Mouse (Mus musculus): Measurements from ENCODE around the gene Triobp. TPM values are rescaled to one million over a fixed set of nuclear protein-coding genes. Genes with fewer than 3 reads are reported as not detected.

Gene Triobp
- polyA plus RNA-seq, 1 experiment from 2014 or later: 49.0 TPM

DNA sequence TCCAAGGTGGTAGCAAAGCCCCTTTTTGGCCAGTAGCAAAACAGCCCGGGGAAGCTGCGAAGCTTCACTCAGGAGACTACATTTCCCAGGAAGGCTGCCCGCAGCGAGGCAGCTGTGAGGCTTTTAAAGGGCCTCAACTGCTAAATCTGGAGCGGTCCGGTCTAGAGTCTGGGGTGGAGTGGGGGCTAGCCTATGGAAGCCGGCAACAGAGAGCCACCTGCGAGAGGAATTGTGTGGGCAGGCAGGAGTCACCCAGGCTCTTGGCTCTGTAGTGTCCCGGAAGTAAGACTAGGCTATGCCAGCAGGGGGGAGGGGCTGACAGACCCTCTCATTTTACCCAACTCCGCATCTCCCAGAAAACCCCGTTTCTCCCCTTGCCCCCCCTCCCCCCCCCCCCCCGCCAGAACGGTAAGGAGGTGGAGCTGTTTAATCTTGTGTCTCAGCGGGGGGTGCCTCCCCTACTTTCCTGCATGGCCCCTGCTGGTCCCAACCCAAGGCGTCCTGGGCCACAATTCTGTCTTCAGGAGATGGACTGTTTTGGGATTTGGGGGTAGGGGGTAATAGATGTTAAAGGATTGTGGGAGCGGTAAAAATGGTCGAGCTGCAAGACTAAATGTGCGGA lies 78.3 kb downstream of the Triobp start:
- Histone ChIP-seq H3K9me3 (ENCODE audit: control insufficient read depth, low read length) (no peaks in the 10 kb centered on the region), H3K4me3 (ENCODE audit: low read depth, low read length) (peak overlapping the region; percentile 11; the same call in 1 of the 2 replicates), H3K27ac (ENCODE audit: low read depth) (no peak overlapping the region), H3K4me2 (ENCODE audit: low read length) (peak overlapping the region; percentile 92), H3K27me3 (replicated peaks; ENCODE audit: control insufficient read depth, insufficient read depth, low read length) (no peaks in the 10 kb centered on the region), H3K4me1 (replicated peaks; ENCODE audit: control insufficient read depth, insufficient read depth, low read length) (peaks cover 33% of the 10 kb centered on the region), H3K36me3 (ENCODE audit: control insufficient read depth, insufficient read depth, low read length) (no peaks in the 10 kb centered on the region), H3K9ac (ENCODE audit: low read length) (peak overlapping the region; percentile 31; the same call in 1 of the 2 replicates)
- DNase-seq (ENCODE audit: low spot score): no peak
- no peak for ATAC-seq (replicated peaks; ENCODE audit: low FRiP score, low TSS enrichment, low read depth)
- 12% methylated on average over 18 of the region's 18 CpGs for WGBS

DNA sequence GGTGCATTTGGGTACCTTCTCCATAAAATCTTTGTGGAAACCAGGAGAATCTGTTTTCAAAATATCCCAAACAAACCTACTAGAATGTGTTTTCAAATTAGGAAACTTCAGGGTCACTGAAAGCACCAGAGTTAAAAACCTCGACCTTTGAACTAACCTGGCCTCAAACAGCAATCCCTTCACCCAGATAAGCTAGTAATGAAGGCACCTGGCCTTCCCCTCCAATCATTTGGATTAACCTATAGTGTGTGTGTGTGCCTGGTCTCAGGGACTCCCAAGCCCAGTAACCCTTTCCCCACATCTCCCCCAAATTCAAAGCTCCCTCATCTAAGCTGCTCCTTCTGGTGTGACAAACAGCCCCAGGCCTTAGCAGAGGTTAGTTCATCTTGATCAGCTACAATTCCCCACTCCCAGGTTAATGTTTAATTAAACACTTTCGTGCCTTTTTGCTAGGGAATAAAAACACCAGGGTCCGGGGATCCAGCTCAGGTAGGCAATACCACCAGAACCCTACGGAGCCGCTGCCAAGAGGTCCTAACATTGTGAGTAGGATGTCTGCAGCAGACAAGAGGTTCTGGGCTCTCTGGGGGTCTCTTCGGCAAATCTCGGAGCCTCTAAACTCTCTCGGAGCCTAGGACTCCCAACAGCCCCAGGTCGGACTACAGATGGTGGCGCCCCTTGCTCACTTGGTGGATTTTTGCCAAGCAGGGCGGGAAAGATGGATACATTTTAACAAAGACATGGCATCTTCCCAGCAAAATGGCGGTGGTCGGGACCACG lies 79.2 kb downstream of the Triobp start:
- H3K4me1 ChIP-seq (replicated peaks; ENCODE audit: control insufficient read depth, insufficient read depth, low read length): peaks cover 38% of the 10 kb centered on the region
- ATAC-seq (replicated peaks; ENCODE audit: low FRiP score, low TSS enrichment, low read depth): no peak

DNA sequence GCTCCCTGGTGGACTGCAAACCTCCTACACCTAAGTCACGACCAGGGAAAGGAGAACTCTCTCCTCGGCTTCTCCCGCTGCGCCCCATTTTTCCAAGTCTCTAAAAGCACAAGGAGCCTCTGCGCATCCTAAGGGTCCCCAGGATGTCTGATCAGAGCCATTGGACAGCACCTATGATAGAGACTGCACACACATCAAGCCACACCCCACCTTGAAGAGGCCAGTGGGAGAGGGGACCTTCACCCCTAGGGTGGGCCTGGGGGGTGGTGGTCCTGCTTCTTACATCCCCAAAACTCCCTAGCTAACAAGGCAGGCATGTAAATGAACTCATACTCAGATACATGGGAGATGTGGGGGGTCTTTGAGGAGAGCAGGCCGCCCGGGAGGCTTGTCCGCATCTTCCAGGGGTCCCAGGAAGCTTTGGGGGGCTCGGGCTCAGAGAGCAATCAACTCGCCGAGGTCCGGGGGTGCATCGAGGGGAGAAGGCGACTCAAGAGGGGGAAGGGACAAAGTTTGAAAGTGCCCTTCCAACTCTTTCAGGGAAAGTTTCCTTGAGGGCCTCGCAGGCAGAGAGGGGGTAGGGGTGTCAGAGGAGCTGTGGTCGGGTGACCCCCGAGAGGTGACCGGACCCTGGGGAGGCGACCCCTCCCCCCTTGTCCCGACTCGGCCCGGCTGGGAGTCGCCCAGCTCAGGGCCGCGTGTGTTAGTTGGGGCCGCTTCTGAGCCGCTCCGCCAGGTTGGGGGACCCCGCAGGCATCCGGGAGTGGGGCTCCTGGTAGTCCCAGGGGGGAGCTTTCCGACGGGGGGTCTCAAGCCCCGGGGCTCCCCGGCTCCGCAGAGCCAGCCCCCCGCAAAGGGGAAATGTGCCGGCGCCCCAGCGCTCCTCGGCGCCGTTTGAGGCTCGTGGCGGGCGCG lies 80.0 kb downstream of the Triobp start:
- 6% methylated on average over 44 of the region's 46 CpGs for WGBS
- H3K27me3 ChIP-seq (replicated peaks; ENCODE audit: control insufficient read depth, insufficient read depth, low read length): no peaks in the 10 kb centered on the region
- DNase-seq (ENCODE audit: low spot score) (peak; percentile 77), ATAC-seq (replicated peaks; ENCODE audit: low FRiP score, low TSS enrichment, low read depth) (peak; percentile 17; the same call in 1 of the 2 replicates)
- peak overlapping the region; percentile 78 for H3K4me3 ChIP-seq (ENCODE audit: low read depth, low read length)
- peak overlapping the region; percentile 99 for H3K9ac ChIP-seq (ENCODE audit: low read length)
- H3K27ac ChIP-seq (ENCODE audit: low read depth): peak overlapping the region; percentile 97
- no peaks in the 10 kb centered on the region for H3K36me3 ChIP-seq (ENCODE audit: control insufficient read depth, insufficient read depth, low read length)
- H3K9me3 ChIP-seq (ENCODE audit: control insufficient read depth, low read length): no peaks in the 10 kb centered on the region
- H3K4me2 ChIP-seq (ENCODE audit: low read length): peak overlapping the region; percentile 92
- H3K4me1 ChIP-seq (replicated peaks; ENCODE audit: control insufficient read depth, insufficient read depth, low read length): peaks cover 44% of the 10 kb centered on the region

More for the DNA sequence above, 79.2 kb downstream of the Triobp start:
- peak overlapping the region; percentile 78 for H3K4me3 ChIP-seq (ENCODE audit: low read depth, low read length)
- peak overlapping the region; percentile 92 for H3K4me2 ChIP-seq (ENCODE audit: low read length)
- 44% methylated on average over 14 of the region's 14 CpGs for WGBS
- H3K27ac ChIP-seq (ENCODE audit: low read depth): peak overlapping the region; percentile 97; the same call in 1 of the 2 replicates
- H3K36me3 ChIP-seq (ENCODE audit: control insufficient read depth, insufficient read depth, low read length): no peaks in the 10 kb centered on the region
- H3K27me3 ChIP-seq (replicated peaks; ENCODE audit: control insufficient read depth, insufficient read depth, low read length): no peaks in the 10 kb centered on the region
- H3K9ac ChIP-seq (ENCODE audit: low read length): peak overlapping the region; percentile 99
- no peaks in the 10 kb centered on the region for H3K9me3 ChIP-seq (ENCODE audit: control insufficient read depth, low read length)
- DNase-seq (ENCODE audit: low spot score): no peak

DNA sequence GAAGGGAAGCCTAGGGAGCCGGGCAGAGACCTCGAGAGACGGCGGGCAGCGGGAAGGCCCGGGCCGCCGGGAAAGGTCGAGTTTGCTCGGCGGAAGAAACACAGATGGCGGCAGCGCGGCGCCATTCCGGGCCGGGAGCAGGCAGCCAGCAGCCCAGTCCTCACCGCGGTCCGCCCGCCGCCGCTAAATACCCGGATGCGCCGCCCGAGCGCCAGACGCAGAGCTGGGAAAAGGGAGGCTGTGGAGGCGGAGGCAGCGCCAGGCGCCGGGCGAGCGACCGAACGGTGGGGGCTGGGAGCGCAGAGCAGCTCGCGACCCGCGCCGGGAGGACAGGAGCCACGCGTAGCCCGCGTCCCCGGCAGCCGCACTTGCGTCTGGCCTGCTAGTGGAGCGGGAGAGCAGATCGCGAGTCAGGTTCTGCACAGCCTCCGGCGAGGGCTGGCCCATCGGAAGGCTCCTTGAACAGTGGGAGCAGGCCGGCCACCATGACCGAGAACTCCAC lies 80.8 kb downstream of the Triobp start, which contains the start of gene H1f0:
Gene H1f0, plus strand, starts transcription at position 214 of the 502 bp plus-strand sequence.
- Histone ChIP-seq H3K4me3 (ENCODE audit: low read depth, low read length) (peak within 1 kb of the TSS; percentile 78), H3K27ac (ENCODE audit: low read depth) (peak within 1 kb of the TSS; percentile 97), H3K4me1 (replicated peaks; ENCODE audit: control insufficient read depth, insufficient read depth, low read length) (peaks cover 38% of the 10 kb centered on the region), H3K36me3 (ENCODE audit: control insufficient read depth, insufficient read depth, low read length) (no peaks in the 10 kb centered on the region), H3K9ac (ENCODE audit: low read length) (peak within 1 kb of the TSS; percentile 99), H3K4me2 (ENCODE audit: low read length) (peak within 1 kb of the TSS; percentile 92), H3K9me3 (ENCODE audit: control insufficient read depth, low read length) (no peaks in the 10 kb centered on the region), H3K27me3 (replicated peaks; ENCODE audit: control insufficient read depth, insufficient read depth, low read length) (no peaks in the 10 kb centered on the region)
- peak; percentile 74 for ATAC-seq (replicated peaks; ENCODE audit: low FRiP score, low TSS enrichment, low read depth)
- peak; percentile 99 for DNase-seq (ENCODE audit: low spot score)
- WGBS: under 1% methylated on average over 57 of the region's 58 CpGs

DNA sequence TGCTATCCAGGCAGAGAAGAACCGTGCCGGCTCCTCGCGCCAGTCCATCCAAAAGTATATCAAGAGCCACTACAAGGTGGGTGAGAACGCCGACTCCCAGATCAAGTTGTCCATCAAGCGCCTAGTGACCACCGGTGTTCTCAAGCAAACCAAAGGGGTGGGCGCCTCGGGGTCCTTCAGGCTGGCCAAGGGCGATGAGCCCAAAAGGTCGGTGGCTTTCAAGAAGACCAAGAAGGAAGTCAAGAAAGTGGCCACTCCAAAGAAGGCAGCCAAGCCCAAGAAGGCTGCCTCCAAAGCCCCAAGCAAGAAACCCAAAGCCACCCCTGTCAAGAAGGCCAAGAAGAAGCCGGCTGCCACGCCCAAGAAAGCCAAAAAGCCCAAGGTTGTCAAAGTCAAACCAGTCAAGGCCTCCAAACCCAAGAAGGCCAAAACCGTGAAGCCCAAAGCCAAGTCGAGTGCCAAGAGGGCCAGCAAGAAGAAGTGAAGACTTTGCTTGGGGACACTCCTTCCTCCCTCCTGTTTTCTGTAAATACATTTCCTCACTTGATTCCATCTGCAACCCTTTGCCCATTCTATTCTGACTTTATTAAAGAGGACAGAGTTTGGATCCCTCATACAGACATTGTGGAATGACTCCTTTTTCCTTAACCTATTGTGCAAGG lies 81.4 kb downstream of the Triobp start:
- 27% methylated on average over 16 of the region's 16 CpGs for WGBS
- H3K27me3 ChIP-seq (replicated peaks; ENCODE audit: control insufficient read depth, insufficient read depth, low read length): no peaks in the 10 kb centered on the region

DNA sequence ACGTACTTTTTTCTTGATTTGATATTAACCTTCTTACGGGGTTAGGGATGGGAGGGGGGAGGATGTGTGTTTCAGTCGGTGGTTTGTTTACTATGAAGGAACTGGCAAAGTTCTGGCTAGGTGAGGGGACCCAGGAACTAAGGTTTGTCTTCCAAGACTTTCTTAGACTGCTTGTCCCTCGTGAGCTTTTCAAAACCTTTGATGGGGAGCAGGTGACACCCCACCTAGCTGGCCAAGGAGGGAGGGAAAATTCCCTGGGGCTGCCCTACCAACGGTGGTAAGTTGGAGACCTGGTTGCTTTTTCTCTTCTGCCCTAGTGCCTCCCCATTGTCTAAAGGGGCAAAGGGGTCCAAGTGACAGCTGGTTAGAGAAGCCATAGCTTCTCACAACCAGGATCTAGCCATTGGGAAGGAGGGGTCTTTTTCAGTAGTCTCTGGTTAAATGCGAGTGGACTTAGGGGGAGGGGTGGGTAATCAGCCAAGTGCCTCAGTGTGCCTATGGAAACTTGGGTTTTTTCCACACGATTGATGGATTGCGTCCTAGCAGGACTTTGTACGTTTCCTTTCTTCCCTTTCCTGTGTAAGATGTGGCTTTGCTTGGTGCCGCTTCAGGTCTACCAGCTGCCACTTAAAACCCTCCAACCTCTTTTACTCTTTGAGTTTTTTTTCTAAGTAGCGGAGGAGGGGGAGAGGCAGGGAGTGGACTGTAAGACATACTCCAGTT lies 82.2 kb downstream of the Triobp start:
- Histone ChIP-seq H3K4me2 (ENCODE audit: low read length) (peak overlapping the region; percentile 92), H3K27me3 (replicated peaks; ENCODE audit: control insufficient read depth, insufficient read depth, low read length) (no peaks in the 10 kb centered on the region), H3K27ac (ENCODE audit: low read depth) (peak overlapping the region; percentile 97), H3K4me3 (ENCODE audit: low read depth, low read length) (peak overlapping the region; percentile 78), H3K4me1 (replicated peaks; ENCODE audit: control insufficient read depth, insufficient read depth, low read length) (peaks cover 38% of the 10 kb centered on the region), H3K9me3 (ENCODE audit: control insufficient read depth, low read length) (no peaks in the 10 kb centered on the region), H3K9ac (ENCODE audit: low read length) (peak overlapping the region; percentile 99), H3K36me3 (ENCODE audit: control insufficient read depth, insufficient read depth, low read length) (no peaks in the 10 kb centered on the region; the same call in 1 of the 2 replicates)
- 6% methylated on average over 11 of the region's 11 CpGs for WGBS
- DNase-seq (ENCODE audit: low spot score): peak; percentile 69
- ATAC-seq (replicated peaks; ENCODE audit: low FRiP score, low TSS enrichment, low read depth): no peak

More for the DNA sequence above, 81.4 kb downstream of the Triobp start:
- Histone ChIP-seq H3K9me3 (ENCODE audit: control insufficient read depth, low read length) (no peaks in the 10 kb centered on the region), H3K36me3 (ENCODE audit: control insufficient read depth, insufficient read depth, low read length) (no peaks in the 10 kb centered on the region), H3K27ac (ENCODE audit: low read depth) (peak overlapping the region; percentile 97), H3K4me3 (ENCODE audit: low read depth, low read length) (peak overlapping the region; percentile 78), H3K4me2 (ENCODE audit: low read length) (peak overlapping the region; percentile 92), H3K4me1 (replicated peaks; ENCODE audit: control insufficient read depth, insufficient read depth, low read length) (peaks cover 38% of the 10 kb centered on the region), H3K9ac (ENCODE audit: low read length) (peak overlapping the region; percentile 99)
- no peak for ATAC-seq (replicated peaks; ENCODE audit: low FRiP score, low TSS enrichment, low read depth)
- DNase-seq (ENCODE audit: low spot score): no peak

DNA sequence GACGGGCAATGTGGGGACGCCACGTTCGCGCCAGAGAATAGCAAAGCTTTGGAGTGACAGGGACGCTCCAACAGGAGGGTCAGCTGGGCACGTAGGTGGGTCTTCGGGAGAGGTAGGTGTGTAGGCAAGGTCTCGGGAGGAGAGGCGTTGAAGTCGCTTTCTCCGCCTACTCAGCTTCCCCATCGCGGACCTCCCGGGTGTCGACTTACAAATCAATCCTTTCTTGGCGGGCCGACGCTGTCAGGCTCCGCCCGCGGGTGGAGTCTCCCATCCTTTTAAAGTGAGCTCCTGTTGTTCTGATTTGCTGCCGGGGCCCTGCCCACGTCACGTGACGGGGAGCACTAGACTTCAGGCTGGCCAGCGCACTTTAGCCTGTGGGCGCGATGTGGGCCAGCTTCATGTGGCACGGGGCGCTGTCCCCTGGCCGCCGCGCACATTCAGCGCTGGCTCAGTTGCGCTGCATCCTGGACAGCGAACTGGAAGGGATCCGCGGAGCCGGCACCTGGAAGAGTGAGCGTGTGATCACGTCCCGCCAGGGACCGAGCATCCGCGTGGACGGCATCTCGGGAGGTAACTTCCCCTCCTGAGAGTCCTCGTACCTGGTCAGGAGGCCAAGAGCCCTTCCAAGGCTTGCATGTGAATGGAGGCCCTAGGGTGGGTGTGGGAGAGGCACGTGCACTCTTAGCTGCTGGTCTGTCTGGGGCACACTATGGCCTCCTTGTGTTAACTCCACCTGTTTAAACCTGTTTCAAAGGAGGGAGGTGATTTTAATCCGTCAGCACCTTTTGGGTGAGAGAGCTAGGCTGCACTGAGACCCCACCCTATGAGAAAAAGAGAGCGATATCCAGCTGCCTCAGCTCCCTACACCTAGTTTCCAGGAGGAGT lies 83.3 kb downstream of the Triobp start:
- WGBS: under 1% methylated on average over 52 of the region's 52 CpGs

More for the DNA sequence above, 83.3 kb downstream of the Triobp start:
- Histone ChIP-seq H3K27ac (ENCODE audit: low read depth) (peak overlapping the region; percentile 71), H3K9me3 (ENCODE audit: control insufficient read depth, low read length) (no peaks in the 10 kb centered on the region), H3K4me3 (ENCODE audit: low read depth, low read length) (peak overlapping the region; percentile 78), H3K4me1 (replicated peaks; ENCODE audit: control insufficient read depth, insufficient read depth, low read length) (peaks cover 33% of the 10 kb centered on the region), H3K4me2 (ENCODE audit: low read length) (peak overlapping the region; percentile 92), H3K27me3 (replicated peaks; ENCODE audit: control insufficient read depth, insufficient read depth, low read length) (no peaks in the 10 kb centered on the region), H3K36me3 (ENCODE audit: control insufficient read depth, insufficient read depth, low read length) (peaks cover 5% of the 10 kb centered on the region), H3K9ac (ENCODE audit: low read length) (peak overlapping the region; percentile 99)
- DNase-seq (ENCODE audit: low spot score): peak; percentile 94
- peak; percentile 78 for ATAC-seq (replicated peaks; ENCODE audit: low FRiP score, low TSS enrichment, low read depth)
